Mouse (Mus musculus) cerebral cortex, adult 2 months (tissue): ENCODE measurements around the gene Heg1.

Experiments used
- WGBS: fragments of 180-500 bp; shearing (Covaris S2); methylation state at CpG from one replicate; pipeline ENCODE4 v1.1.7; 2018; 5-methylcytosine and 5-hydroxymethylcytosine counted together

Heg1 gene

GRCm38 (mm10) chr16:33676347-33677312, 7.5 kb upstream of the Heg1 start:
- WGBS: 65% methylated on average over 7 of the region's 7 CpGs

- WGBS: 80% methylated on average over 7 of the region's 7 CpGs
These were observed 6.9 kb upstream of the Heg1 start for GRCm38 (mm10) chr16:33677313-33677690.

- 83% methylated on average over 5 of the region's 5 CpGs for WGBS
These were observed 6.3 kb upstream of the Heg1 start for GRCm38 (mm10) chr16:33677901-33678300.

GRCm38 (mm10) chr16:33680271-33680670, 3.9 kb upstream of the Heg1 start:
- 78% methylated on average over 7 of the region's 7 CpGs for WGBS

- 68% methylated on average over 10 of the region's 10 CpGs for WGBS
These were observed 3.4 kb upstream of the Heg1 start for GRCm38 (mm10) chr16:33680816-33681215.

- 90% methylated on average over 3 of the region's 3 CpGs for WGBS
These were observed 1.5 kb upstream of the Heg1 start for GRCm38 (mm10) chr16:33682651-33683050.

- WGBS: 74% methylated on average over 13 of the region's 13 CpGs
These were observed 686 bp upstream of the Heg1 start for GRCm38 (mm10) chr16:33683206-33684161.

- 3% methylated on average over 44 of the region's 46 CpGs for WGBS
These were observed 832 bp downstream of the Heg1 start for GRCm38 (mm10) chr16:33684703-33685701.

- WGBS: 84% methylated on average over 1 of the region's 1 CpGs
These were observed 1.9 kb downstream of the Heg1 start for GRCm38 (mm10) chr16:33686056-33686455.

GRCm38 (mm10) chr16:33687724-33688123, 3.6 kb downstream of the Heg1 start:
- WGBS: 74% methylated on average over 3 of the region's 3 CpGs

GRCm38 (mm10) chr16:33690975-33691747, 7.0 kb downstream of the Heg1 start:
- WGBS: 83% methylated on average over 6 of the region's 6 CpGs

GRCm38 (mm10) chr16:33693553-33693952, 9.4 kb downstream of the Heg1 start:
- WGBS: 71% methylated on average over 1 of the region's 1 CpGs

GRCm38 (mm10) chr16:33696811-33697575, 12.8 kb downstream of the Heg1 start:
- WGBS: 71% methylated on average over 13 of the region's 13 CpGs

- WGBS: 67% methylated on average over 9 of the region's 9 CpGs
These were observed 13.6 kb downstream of the Heg1 start for GRCm38 (mm10) chr16:33697576-33698276.

- WGBS: 60% methylated on average over 12 of the region's 12 CpGs
These were observed 14.2 kb downstream of the Heg1 start for GRCm38 (mm10) chr16:33698277-33698790.

GRCm38 (mm10) chr16:33700584-33700983, 16.4 kb downstream of the Heg1 start:
- WGBS: 44% methylated on average over 5 of the region's 5 CpGs

GRCm38 (mm10) chr16:33701872-33702271, 17.7 kb downstream of the Heg1 start:
- 53% methylated on average over 4 of the region's 4 CpGs for WGBS

GRCm38 (mm10) chr16:33704289-33704688, 20.1 kb downstream of the Heg1 start:
- 75% methylated on average over 9 of the region's 9 CpGs for WGBS

- WGBS: 72% methylated on average over 6 of the region's 6 CpGs
These were observed 21.1 kb downstream of the Heg1 start for GRCm38 (mm10) chr16:33705258-33705657.
